ENCODE assay signal across 10 mouse cellular contexts in the genomic region with DNA sequence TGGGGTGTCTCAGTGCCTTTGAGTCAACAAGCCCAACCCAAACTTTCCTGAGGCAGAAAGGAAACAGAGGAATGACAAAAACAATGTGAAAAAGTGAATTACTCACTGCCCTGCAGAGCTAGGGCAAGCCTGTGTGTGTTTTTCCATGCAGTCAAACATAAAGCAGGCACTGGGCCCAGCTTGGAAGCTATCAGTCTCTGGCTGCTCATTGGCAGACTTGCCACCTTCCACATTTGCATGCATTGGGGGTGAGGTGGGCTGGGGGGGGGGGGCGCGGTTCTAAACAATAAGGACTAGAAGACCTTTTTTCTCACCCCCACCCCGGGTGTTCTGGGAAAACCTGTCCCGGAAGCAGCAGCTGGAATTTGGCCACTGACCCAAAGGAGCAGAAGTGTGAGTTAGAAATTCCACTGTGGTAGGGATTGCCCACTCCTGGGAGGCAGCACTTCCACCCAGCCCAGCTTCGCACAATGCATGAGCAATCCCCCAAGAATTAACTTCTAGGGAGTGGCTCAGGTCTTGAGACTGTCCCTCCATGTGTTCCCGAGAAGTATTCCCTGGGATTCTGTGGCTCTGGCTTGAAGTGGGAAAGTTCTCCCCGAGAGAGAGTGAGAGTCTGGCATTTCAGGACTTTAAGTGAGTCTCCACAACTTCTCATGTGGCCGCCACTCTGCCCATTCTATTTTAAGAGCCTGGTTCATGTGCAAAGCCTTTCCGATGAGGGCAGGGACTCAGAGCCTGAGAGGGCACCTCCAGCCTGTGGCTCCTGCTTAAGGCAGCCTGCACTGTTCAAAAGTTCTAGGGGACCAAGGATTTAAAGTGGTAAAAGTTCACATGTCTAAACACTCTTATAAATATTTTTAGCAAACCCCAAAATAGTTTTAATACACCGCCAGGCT. TPM values are rescaled to one million over a fixed set of nuclear protein-coding genes. Genes with fewer than 3 reads are reported as not detected.
DNase-seq lines count a peak whose midpoint lies in the region; ATAC-seq and TF ChIP-seq lines count a peak whose summit lies in the region.
"Had no signal": no experiment of that assay in that cellular context is flagged by ENCODE, and none has a peak within 500 bp of the region (broad histone marks: within the 10 kb centered on the region; RNA-seq: fewer than 3 reads in every experiment).

No protein-coding gene starts in this region.

- H3K4me3 ChIP-seq in forebrain, embryonic 15.5 days = peak overlapping the region; percentile 57
- no peak overlapping the region for H3K4me3 ChIP-seq in forebrain, embryonic 12.5 days (replicated peaks)
- H3K4me3 ChIP-seq in gastrocnemius, adult 2 months = peak overlapping the region; percentile 73
- H3K4me3 ChIP-seq in neural tube, embryonic 13.5 days = peak overlapping the region; percentile 69

- no peak overlapping the region for H3K9ac ChIP-seq in forebrain, embryonic 15.5 days (replicated peaks)
- no peak overlapping the region for H3K9ac ChIP-seq in forebrain, embryonic 12.5 days
- H3K9ac ChIP-seq in neural tube, embryonic 13.5 days = peak overlapping the region; percentile 89
- H3K9ac ChIP-seq: liver, embryonic 14.5 days had no signal

- peaks cover 40% of the 10 kb centered on the region for H3K4me1 ChIP-seq in forebrain, embryonic 15.5 days
- peaks cover 14% of the 10 kb centered on the region for H3K4me1 ChIP-seq in forebrain, embryonic 12.5 days
- peaks cover 59% of the 10 kb centered on the region for H3K4me1 ChIP-seq in neural tube, embryonic 13.5 days (replicated peaks)

- intact Hi-C loops in gastrocnemius, adult 2 months (cut with DNase I) = loop anchor here (2.0 to 10.0 kb wide), 7 partner anchors 88 to 1106 kb away; partner anchors contain the start of gene Mlycd
- intact Hi-C loops in heart, postnatal 36 days (cut with DNase I) = loop anchor here (1.0 to 10.0 kb wide), 7 partner anchors 91 to 778 kb away; no protein-coding TSS in a partner anchor

- H3K27me3 ChIP-seq in forebrain, embryonic 15.5 days = no peaks in the 10 kb centered on the region
- H3K27me3 ChIP-seq in forebrain, embryonic 12.5 days = peaks cover 40% of the 10 kb centered on the region
- peaks cover 21% of the 10 kb centered on the region; the same call in 1 of the 2 replicates for H3K27me3 ChIP-seq in neural tube, embryonic 13.5 days

- no peaks in the 10 kb centered on the region for H3K9me3 ChIP-seq in forebrain, embryonic 15.5 days
- H3K9me3 ChIP-seq in forebrain, embryonic 12.5 days = no peaks in the 10 kb centered on the region
- H3K9me3 ChIP-seq in neural tube, embryonic 13.5 days = no peaks in the 10 kb centered on the region

- 39% methylated on average over 10 of the region's 10 CpGs for WGBS in forebrain, embryonic 15.5 days
- WGBS in forebrain, embryonic 12.5 days = 41% methylated on average over 10 of the region's 10 CpGs
- WGBS in neural tube, embryonic 13.5 days = 35% methylated on average over 10 of the region's 10 CpGs

- H3K36me3 ChIP-seq in forebrain, embryonic 15.5 days = no peaks in the 10 kb centered on the region
- no peaks in the 10 kb centered on the region for H3K36me3 ChIP-seq in forebrain, embryonic 12.5 days (replicated peaks)
- H3K36me3 ChIP-seq in neural tube, embryonic 13.5 days = no peaks in the 10 kb centered on the region

- peak overlapping the region; percentile 73 for H3K4me2 ChIP-seq in forebrain, embryonic 15.5 days (replicated peaks)
- no peak overlapping the region for H3K4me2 ChIP-seq in forebrain, embryonic 12.5 days
- H3K4me2 ChIP-seq in neural tube, embryonic 13.5 days = peak overlapping the region; percentile 83

- ATAC-seq in forebrain, embryonic 15.5 days (replicated peaks) = no peak
- no peak for ATAC-seq in forebrain, embryonic 12.5 days (ENCODE audit: low FRiP score)
- ATAC-seq in neural tube, embryonic 13.5 days (ENCODE audit: low read depth) = no peak

- H3K27ac ChIP-seq in forebrain, embryonic 15.5 days (replicated peaks) = peak overlapping the region; percentile 15; the same call in 1 of the 2 replicates
- H3K27ac ChIP-seq in forebrain, embryonic 12.5 days = no peak overlapping the region
- peak overlapping the region; percentile 97 for H3K27ac ChIP-seq in gastrocnemius, adult 2 months
- H3K27ac ChIP-seq in neural tube, embryonic 13.5 days (replicated peaks) = no peak overlapping the region
- H3K27ac ChIP-seq: liver, embryonic 14.5 days had no signal

- no peak for TF ChIP-seq CTCF in gastrocnemius, adult 2 months (IDR thresholded peaks at IDR 0.05)

- peak; percentile 73 for DNase-seq in gastrocnemius, adult 2 months
- DNase-seq in heart, postnatal 36 days = peak; percentile 55 to 61
- no peak for DNase-seq in layer of hippocampus, postnatal 25 days (ENCODE audit: extremely low spot score in 1 of 2, low spot score in 1 of 2)
- DNase-seq in urinary bladder, postnatal 4 days (ENCODE audit: low spot score in 2 of 2) = no peak
- no peak for DNase-seq in right cerebral cortex, adult 18-20 months

RNA-seq across cellular contexts. Expression of gene Cdh13, which starts 3.0 kb away (rescaled TPM):
- polyA plus RNA-seq in forebrain, embryonic 15.5 days (2015; fragmentation: Nextera tagmentation; extraction: Ambion mirVana) = 99.3 and 102 TPM in 2 replicates
- 9.4 and 10.8 TPM in 2 replicates for polyA plus RNA-seq in forebrain, embryonic 12.5 days (2016; fragmentation: Nextera tagmentation; extraction: Ambion mirVana)
- 100 to 1,000 TPM in 1 of 2 experiments, 10 to 100 TPM in 1; 88.3 to 104 TPM for total RNA-seq in gastrocnemius, adult 2 months (2021)
- 100 to 1,000 TPM; 182 to 204 TPM for total RNA-seq in heart, postnatal 36 days (2021)
- 60.9 and 69.8 TPM in 2 replicates for polyA plus RNA-seq in neural tube, embryonic 13.5 days (2015; fragmentation: Nextera tagmentation; extraction: Ambion mirVana)
- total RNA-seq in layer of hippocampus, postnatal 25 days (2021) = 10 to 100 TPM; 45.3 to 48.8 TPM
- total RNA-seq: hematopoietic stem cell, adult 5-6 weeks had no signal

Comparison
In these comparisons a context has a peak if more than half of its experiments do, and no peak if none do; other contexts are left out.
1. H3K27ac ChIP-seq: peak in forebrain, embryonic 15.5 days (single experiment) and gastrocnemius, adult 2 months (single experiment); none in forebrain, embryonic 12.5 days (single experiment) and neural tube, embryonic 13.5 days (single experiment).
2. DNase-seq: peak in gastrocnemius, adult 2 months (single experiment) and heart, postnatal 36 days (2 of 2); none in layer of hippocampus, postnatal 25 days (0 of 2), urinary bladder, postnatal 4 days (0 of 2) and right cerebral cortex, adult 18-20 months (single experiment).